Mouse (Mus musculus) C2C12 (cell line): ENCODE results near the gene Tm4sf1. TPM values are rescaled to one million over a fixed set of nuclear protein-coding genes. Genes with fewer than 3 reads are reported as not detected.

Experiments used
- H3K27me3 ChIP-seq: one replicate; pipeline ENCODE4 v1.6.1; 2011; ENCODE audit not compliant: control insufficient read depth, insufficient read depth, insufficient read length
- H3K36me3 ChIP-seq: one replicate; pipeline ENCODE4 v1.6.1; 2011; ENCODE audit not compliant: control insufficient read depth, insufficient read depth
- H3K4me3 ChIP-seq: one replicate; pipeline ENCODE4 v1.5.1; 2011; ENCODE audit warnings: mild to moderate bottlenecking, control low read depth; ENCODE audit not compliant: poor library complexity, insufficient read depth, severe bottlenecking
- H3K79me2 ChIP-seq: one replicate; pipeline ENCODE4 v1.6.1; 2011; ENCODE audit not compliant: control insufficient read depth, insufficient read depth
- H3K79me3 ChIP-seq: one replicate; pipeline ENCODE4 v1.6.1; 2011; ENCODE audit warnings: low read depth, control low read depth
- H3ac ChIP-seq: one replicate; pipeline ENCODE3; 2011; ENCODE audit warnings: low read depth; ENCODE audit not compliant: control insufficient read depth, insufficient read length
- CEBPB ChIP-seq: IDR thresholded peaks from one replicate; pipeline ENCODE4 v1.6.1; 2011; ENCODE audit warnings: low read depth, mild to moderate bottlenecking, control low read depth, moderate library complexity
- CTCF ChIP-seq: IDR thresholded peaks from one replicate; pipeline ENCODE4 v1.5.1; 2011; ENCODE audit not compliant: control insufficient read depth, insufficient read depth, insufficient read length
- FOSL1 ChIP-seq: IDR thresholded peaks from one replicate; pipeline ENCODE4 v1.8.0; 2011; ENCODE audit warnings: mild to moderate bottlenecking, low read length; ENCODE audit not compliant: poor library complexity, insufficient read depth, severe bottlenecking
- MAX ChIP-seq: IDR thresholded peaks from one replicate; pipeline ENCODE4 v1.6.1; 2011; ENCODE audit warnings: mild to moderate bottlenecking, control low read depth
- MYOD1 ChIP-seq: IDR thresholded peaks from one replicate; pipeline ENCODE4 v1.6.1; 2011; ENCODE audit warnings: low read depth; ENCODE audit not compliant: control insufficient read depth, insufficient read length
- MYOG ChIP-seq: IDR thresholded peaks from one replicate; pipeline ENCODE4 v1.6.1; 2011; ENCODE audit not compliant: control insufficient read depth, insufficient read length; ENCODE audit errors: extremely low read depth
- USF1 ChIP-seq: IDR thresholded peaks from one replicate; pipeline ENCODE4 v1.6.1; 2011; ENCODE audit warnings: low read depth, mild to moderate bottlenecking, control low read depth, moderate library complexity
- long read RNA-seq, 2 experiments: library from polyadenylated mRNA; unstranded; transcript quantifications; one replicate each; pipeline ENCODE4 v2.0.0; 2019 to 2020
- polyA plus RNA-seq: library from polyadenylated mRNA; unstranded; fragments of >200 nt; fragmentation: generic; extraction: Trizol; gene quantifications from one replicate; pipeline ENCODE4 v1.2.1, GENCODE M21; 2012; ENCODE audit warnings: missing spikeins

Tm4sf1 gene
- polyA plus RNA-seq: 963 TPM
- long read RNA-seq, experiment 1, transcript Tm4sf1-203 (3 exons, 747 nt): minor isoform, 5 of 321 reads
- long read RNA-seq, experiment 1, transcript Tm4sf1-202 (5 exons, 2,855 nt): major isoform, 282 of 321 reads
- long read RNA-seq, experiment 1, partial matches to known transcripts: 25 of 321 reads
- long read RNA-seq, experiment 1, other reads (novel, unspliced or antisense): 8 of 321 reads
- long read RNA-seq, experiment 2, transcript Tm4sf1-203 (3 exons, 747 nt): minor isoform, 74 of 829 reads
- long read RNA-seq, experiment 2, transcript Tm4sf1-202 (5 exons, 2,855 nt): major isoform, 734 of 829 reads
- long read RNA-seq, experiment 2, partial matches to known transcripts: 9 of 829 reads
- long read RNA-seq, experiment 2, other reads (novel, unspliced or antisense): 9 of 829 reads

DNA sequence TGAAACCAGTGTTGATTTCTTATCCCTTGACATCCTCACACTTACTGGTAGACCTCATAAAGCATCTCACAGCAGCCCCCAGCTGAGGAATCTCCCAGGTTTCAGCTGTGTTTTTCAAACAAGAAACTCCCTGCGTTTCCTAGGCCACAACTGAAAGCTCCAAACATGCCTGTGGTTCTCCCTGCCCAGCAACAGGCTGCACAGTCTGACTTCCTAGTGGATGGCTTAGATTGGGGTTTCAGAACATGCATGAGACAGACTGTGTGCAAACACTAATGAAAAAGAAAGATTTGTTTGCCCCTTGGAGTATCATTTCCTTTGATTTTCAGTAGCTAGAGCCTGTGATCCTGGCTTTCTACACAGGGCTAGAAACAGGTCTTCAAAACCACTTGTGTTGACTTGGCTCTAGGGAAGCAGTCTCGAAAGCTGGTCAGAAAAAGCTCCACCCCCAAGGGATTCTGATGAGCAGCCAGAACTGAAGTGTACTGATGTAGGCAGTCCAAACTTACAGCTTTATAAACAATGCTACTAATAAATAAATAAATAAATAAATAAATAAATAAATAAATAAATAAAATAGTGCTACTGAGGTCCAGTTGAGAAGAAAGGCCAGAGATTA lies at the start of gene Tm4sf1:
Tm4sf1 (minus strand) TSS at position 68 of the 619 bp plus-strand sequence.
- H3K27me3 ChIP-seq: no peaks in the 10 kb centered on the region

GRCm38 (mm10) chr3:57344811-57345210 lies 43.0 kb upstream of the Tm4sf1 start:
- Histone ChIP-seq H3K36me3 (no peaks in the 10 kb centered on the region), H3K4me3 (no peak overlapping the region), H3K79me2 (no peaks in the 10 kb centered on the region), H3ac (no peak overlapping the region), H3K79me3 (no peaks in the 10 kb centered on the region), H3K27me3 (no peaks in the 10 kb centered on the region)
- TF ChIP-seq USF1: no peak
- no peak for TF ChIP-seq CTCF
- TF ChIP-seq MYOD1: no peak
- no peak for TF ChIP-seq FOSL1
- no peak for TF ChIP-seq CEBPB
- TF ChIP-seq MYOG: no peak
- TF ChIP-seq MAX: no peak

More for the DNA sequence above, at the start of gene Tm4sf1:
- Histone ChIP-seq H3K79me3 (no peaks in the 10 kb centered on the region), H3ac (no peak within 1 kb of the TSS), H3K4me3 (no peak within 1 kb of the TSS), H3K36me3 (no peaks in the 10 kb centered on the region), H3K79me2 (no peaks in the 10 kb centered on the region)
- TF ChIP-seq USF1: no peak
- TF ChIP-seq CEBPB: no peak
- TF ChIP-seq MYOD1: no peak
- TF ChIP-seq MAX: no peak
- TF ChIP-seq MYOG: no peak
- no peak for TF ChIP-seq FOSL1
- TF ChIP-seq CTCF: no peak

DNA sequence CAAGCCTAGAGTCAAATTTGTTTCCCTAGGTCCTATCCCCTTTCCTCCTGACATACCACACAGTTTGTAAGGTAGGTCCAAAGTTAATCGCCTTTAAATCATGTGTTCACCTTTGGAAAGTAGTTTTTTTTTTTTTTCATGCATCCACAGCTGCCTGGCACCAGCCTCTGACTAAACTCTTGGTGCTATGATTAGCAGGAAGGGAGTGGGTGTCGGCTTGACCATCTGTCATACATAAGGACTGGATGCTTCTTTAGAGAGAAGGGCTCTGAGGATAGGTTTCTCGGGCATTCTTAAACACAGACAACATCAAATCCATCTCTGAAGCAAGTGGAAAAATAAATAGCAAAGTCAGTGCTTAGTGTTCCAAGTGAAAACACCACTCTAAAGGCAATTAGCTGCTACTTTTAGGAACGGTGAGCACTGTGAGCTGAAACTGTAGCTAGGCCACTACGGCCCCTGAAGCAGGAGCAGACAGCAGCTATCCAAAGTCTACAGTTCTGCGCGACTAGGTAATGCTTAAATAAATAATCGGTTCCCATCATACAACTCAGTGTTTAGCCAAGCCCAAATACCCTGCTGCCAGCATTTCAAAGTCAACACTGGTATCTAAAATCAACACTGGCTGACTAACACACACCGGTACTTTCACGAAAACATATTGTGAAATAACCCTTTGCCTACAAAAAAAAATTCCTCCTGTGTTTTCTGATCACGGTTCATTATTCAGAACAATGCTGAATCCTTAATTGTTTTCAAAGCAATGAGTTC lies 42.2 kb upstream of the Tm4sf1 start:
- Histone ChIP-seq H3K79me2 (no peaks in the 10 kb centered on the region), H3K27me3 (no peaks in the 10 kb centered on the region), H3ac (no peak overlapping the region), H3K36me3 (no peaks in the 10 kb centered on the region), H3K79me3 (no peaks in the 10 kb centered on the region), H3K4me3 (no peak overlapping the region)
- TF ChIP-seq FOSL1 (no peak), CEBPB (peak; percentile 76)

GRCm38 (mm10) chr3:57342976-57343375 lies 41.2 kb upstream of the Tm4sf1 start:
- TF ChIP-seq FOSL1 (no peak), CTCF (no peak), CEBPB (no peak), USF1 (no peak), MYOD1 (no peak), MYOG (no peak), MAX (no peak)
- Histone ChIP-seq H3K79me3 (no peaks in the 10 kb centered on the region), H3K36me3 (no peaks in the 10 kb centered on the region), H3ac (no peak overlapping the region), H3K4me3 (no peak overlapping the region), H3K79me2 (no peaks in the 10 kb centered on the region), H3K27me3 (no peaks in the 10 kb centered on the region)

DNA sequence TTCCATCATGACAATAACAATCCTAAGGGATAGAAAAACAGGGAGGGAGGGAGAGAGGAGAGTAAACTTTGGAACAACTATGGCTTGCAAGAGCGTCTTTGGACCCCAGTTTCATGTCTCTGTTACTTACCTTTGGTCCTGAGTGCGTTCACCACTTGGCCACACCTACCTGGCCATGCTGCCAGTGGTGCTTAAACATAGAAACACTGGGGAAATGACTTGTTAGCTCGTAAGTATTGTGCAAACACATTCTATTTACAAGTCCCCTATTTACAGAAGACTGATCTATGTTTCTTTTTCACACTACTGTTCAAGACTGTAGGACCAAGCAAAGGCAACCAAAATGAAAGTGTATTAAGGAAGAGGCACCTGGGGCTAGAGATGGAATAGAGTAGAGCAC lies 39.5 kb upstream of the Tm4sf1 start:
- Histone ChIP-seq H3K4me3 (no peak overlapping the region), H3K36me3 (no peaks in the 10 kb centered on the region), H3K79me3 (no peaks in the 10 kb centered on the region), H3K27me3 (no peaks in the 10 kb centered on the region), H3ac (no peak overlapping the region), H3K79me2 (no peaks in the 10 kb centered on the region)
- TF ChIP-seq CEBPB (no peak), MYOD1 (no peak), MYOG (no peak), FOSL1 (no peak), USF1 (no peak), MAX (no peak), CTCF (no peak)
